Mouse (Mus musculus) midbrain, postnatal 0 days (tissue): ENCODE measurements around the gene Tecta. TPM values are rescaled to one million over a fixed set of nuclear protein-coding genes. Genes with fewer than 3 reads are reported as not detected.

Source experiments
- ATAC-seq: fragments of 200-750 bp; cut with Nextera tagmentation; 2 replicates; pipeline ENCODE4 v1.8.0; 2017; ENCODE audit warnings: moderate number of reproducible peaks, mild to moderate bottlenecking, moderate TSS enrichment, moderate library complexity; ENCODE audit not compliant: low FRiP score
- DNase-seq: peaks from one replicate; pipeline ENCODE4 v3.0.0-alpha.2; 2015; ENCODE audit warnings: low spot score
- H3K27ac ChIP-seq: fragments of 300-500 bp; sonication (generic); 2 replicates; pipeline ENCODE4 v1.5.1; 2014; ENCODE audit warnings: low read depth, mild to moderate bottlenecking, low read length, mixed read lengths
- H3K27me3 ChIP-seq: fragments of 300-500 bp; sonication (generic); 2 replicates; pipeline ENCODE4 v1.6.1; 2014; ENCODE audit warnings: low read length, control low read depth, mixed read lengths; ENCODE audit not compliant: insufficient read depth
- H3K36me3 ChIP-seq: fragments of 300-500 bp; sonication (generic); 2 replicates; pipeline ENCODE4 v1.6.1; 2014; ENCODE audit warnings: low read length, control low read depth, mixed read lengths; ENCODE audit not compliant: insufficient read depth
- H3K4me1 ChIP-seq: fragments of 300-500 bp; sonication (generic); 2 replicates; pipeline ENCODE4 v1.6.1; 2014; ENCODE audit warnings: mild to moderate bottlenecking, control low read depth, antibody characterized with exemption, low read length, mixed read lengths; ENCODE audit not compliant: insufficient read depth
- H3K4me2 ChIP-seq: fragments of 300-500 bp; sonication (generic); 2 replicates; pipeline ENCODE4 v1.6.1; 2014; ENCODE audit warnings: low read depth, mild to moderate bottlenecking, low read length, mixed read lengths; ENCODE audit not compliant: poor library complexity, severe bottlenecking
- H3K4me3 ChIP-seq: fragments of 300-500 bp; sonication (generic); 2 replicates; pipeline ENCODE4 v1.5.1; 2014; ENCODE audit warnings: low read depth, mild to moderate bottlenecking, low read length, moderate library complexity
- H3K9ac ChIP-seq: fragments of 300-500 bp; sonication (generic); replicated peaks from 2 replicates; pipeline ENCODE4 v1.6.1; 2014; ENCODE audit warnings: mild to moderate bottlenecking, low read length, moderate library complexity, mixed read lengths; ENCODE audit not compliant: poor library complexity, severe bottlenecking
- H3K9me3 ChIP-seq: fragments of 300-500 bp; sonication (generic); 2 replicates; pipeline ENCODE4 v1.6.1; 2016; ENCODE audit warnings: low read length, control low read depth
- CTCF ChIP-seq: IDR thresholded peaks from 2 replicates; pipeline ENCODE4 v1.5.1; 2016; ENCODE audit warnings: antibody characterized with exemption, mild to moderate bottlenecking
- WGBS: fragments of 180-500 bp; shearing (Covaris S2); extraction: QIAGEN DNeasy Blood & Tissue Kit; methylation state at CpG from one replicate; pipeline ENCODE4 v1.1.7; 2014; 5-methylcytosine and 5-hydroxymethylcytosine counted together
- polyA plus RNA-seq: library from polyadenylated mRNA; unstranded; fragments of >200 nt; fragmentation: Nextera tagmentation; extraction: Ambion mirVana; gene quantifications from 2 replicates; pipeline ENCODE4 v1.2.1, GENCODE M21; 2015
- total RNA-seq: library from RNA; depleted of rRNA; stranded (reverse); fragments of >200 nt; gene quantifications from 2 replicates; pipeline ENCODE4 v1.2.3, GENCODE M21; 2014

Tecta gene
- total and polyA plus RNA-seq, 2 experiments from 2014 or later, result 0.33 to 0.84 TPM

DNA sequence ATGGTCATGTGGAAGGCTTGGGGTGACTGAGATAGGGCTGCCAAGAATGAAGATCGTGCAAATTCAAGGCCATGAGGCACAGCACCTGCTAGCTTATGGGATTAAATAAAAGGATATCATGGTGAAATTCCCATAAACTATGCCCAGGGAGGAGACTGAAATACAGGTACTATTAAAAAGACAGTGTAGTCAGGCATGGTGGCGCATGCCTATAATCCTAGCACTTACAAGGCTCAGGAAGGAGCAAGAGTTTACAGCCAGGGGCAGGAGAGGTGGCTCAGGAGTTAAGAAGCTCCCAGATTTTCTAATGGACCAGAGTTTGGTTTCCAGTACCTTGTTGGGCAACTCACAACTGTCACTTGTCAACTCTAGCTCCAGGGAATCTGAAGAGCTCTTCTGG is 31.9 kb upstream of the Tecta start:
- Histone ChIP-seq H3K9me3 (no peaks in the 10 kb centered on the region), H3K27me3 (no peaks in the 10 kb centered on the region), H3K36me3 (peaks cover 37% of the 10 kb centered on the region), H3K4me3 (no peak overlapping the region), H3K4me2 (no peak overlapping the region), H3K27ac (no peak overlapping the region), H3K4me1 (no peaks in the 10 kb centered on the region), H3K9ac (no peak overlapping the region)
- no peak for DNase-seq
- TF ChIP-seq CTCF, result no peak
- 73% methylated on average over 2 of the region's 2 CpGs for WGBS
- no peak for ATAC-seq

DNA sequence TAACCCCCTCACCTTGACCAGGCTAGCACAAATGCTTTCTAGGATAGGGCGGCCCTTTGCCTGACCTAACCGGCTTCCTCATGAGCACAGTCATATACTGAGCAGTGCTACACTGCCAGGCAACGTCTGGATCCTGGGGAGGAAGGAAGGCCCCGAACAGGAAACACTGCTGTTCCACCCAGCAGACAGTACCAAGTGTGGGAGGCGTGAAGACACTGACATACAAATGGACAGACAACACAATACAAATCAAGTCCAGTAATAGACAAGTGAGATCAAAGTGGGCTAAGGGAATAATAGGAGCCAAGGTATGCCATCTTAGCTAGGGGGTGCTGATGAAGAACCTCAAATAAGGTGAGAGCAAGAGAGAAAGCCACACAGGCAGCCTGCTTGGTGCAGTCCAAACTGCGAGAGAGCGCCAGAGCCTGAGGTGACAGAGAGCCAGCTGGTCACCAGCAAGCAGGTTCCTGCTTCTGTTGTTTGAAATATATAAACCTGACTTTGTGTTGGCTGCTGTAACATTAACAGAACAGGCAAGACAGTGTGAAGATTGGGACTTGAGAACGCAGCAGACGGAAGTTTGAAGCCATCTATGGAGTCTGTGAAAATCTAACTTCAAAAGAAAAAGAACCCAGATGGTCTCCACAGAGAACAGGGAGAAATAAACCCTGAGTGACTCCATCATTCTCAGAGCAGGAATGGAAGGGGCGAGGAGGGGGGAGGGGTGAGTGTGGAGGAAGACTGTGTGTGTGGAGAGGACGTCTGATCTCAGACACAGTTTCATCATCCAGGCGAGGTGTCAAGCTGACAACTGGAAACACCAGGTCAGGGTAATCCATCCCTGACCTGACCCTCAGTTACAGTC is 28.6 kb upstream of the Tecta start:
- 76% methylated on average over 12 of the region's 12 CpGs for WGBS
- Histone ChIP-seq H3K36me3 (peaks cover 31% of the 10 kb centered on the region), H3K27ac (peak overlapping the region; percentile 26; the same call in 1 of the 2 replicates)

DNA sequence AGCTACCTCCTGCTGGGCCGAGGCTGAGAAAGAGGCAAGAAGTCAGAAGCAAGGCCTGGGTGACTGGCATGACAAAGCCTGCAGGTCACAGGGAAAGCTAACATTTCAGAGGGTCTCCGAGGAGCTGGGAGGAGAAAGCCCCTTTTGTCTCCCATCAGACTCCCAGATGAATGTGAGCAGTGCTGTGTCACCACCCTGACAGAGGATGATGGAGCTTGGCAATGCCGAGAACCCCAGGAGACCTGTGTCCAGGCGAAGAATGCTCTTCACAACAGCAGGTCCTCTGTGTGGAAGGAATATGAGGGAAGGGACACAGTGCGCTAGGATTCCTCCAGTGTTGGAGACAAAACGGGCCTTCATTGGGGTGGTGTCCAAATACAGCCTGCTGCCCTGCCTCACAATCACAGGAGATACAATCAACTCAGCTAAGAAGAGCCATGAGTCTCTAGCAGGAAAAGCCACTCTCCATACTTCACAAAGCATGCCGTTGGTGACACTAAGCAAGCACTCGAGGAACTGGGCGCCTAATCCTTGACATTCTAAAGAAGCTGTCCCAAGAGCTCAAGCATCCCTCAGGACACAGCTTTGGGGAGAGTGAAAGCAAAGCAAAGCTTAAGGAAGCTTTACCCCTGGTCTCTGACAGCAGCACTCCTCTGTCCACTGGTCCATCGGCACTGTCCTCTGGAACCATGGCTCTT is 27.1 kb upstream of the Tecta start:
- no peak for TF ChIP-seq CTCF
- H3K27ac ChIP-seq, result no peak overlapping the region
- peaks cover 31% of the 10 kb centered on the region for H3K36me3 ChIP-seq
- H3K4me2 ChIP-seq, result no peak overlapping the region
- H3K9ac ChIP-seq, result no peak overlapping the region
- H3K27me3 ChIP-seq, result no peaks in the 10 kb centered on the region
- 32% methylated on average over 10 of the region's 10 CpGs for WGBS
- ATAC-seq (0 out of 2 replicates have a peak, but pooled peaks have one; percentile 41), DNase-seq (peak; percentile 57)
- H3K9me3 ChIP-seq, result no peaks in the 10 kb centered on the region
- H3K4me3 ChIP-seq, result no peak overlapping the region
- H3K4me1 ChIP-seq, result no peaks in the 10 kb centered on the region

More for the DNA sequence above, 28.6 kb upstream of the Tecta start:
- no peak overlapping the region for H3K4me2 ChIP-seq
- H3K9me3 ChIP-seq, result no peaks in the 10 kb centered on the region
- no peak overlapping the region for H3K4me3 ChIP-seq
- H3K9ac ChIP-seq, result no peak overlapping the region
- no peaks in the 10 kb centered on the region for H3K27me3 ChIP-seq
- ATAC-seq (peak; percentile 34; the same call in 1 of the 2 replicates), DNase-seq (no peak)
- TF ChIP-seq CTCF, result no peak
- no peaks in the 10 kb centered on the region for H3K4me1 ChIP-seq

DNA sequence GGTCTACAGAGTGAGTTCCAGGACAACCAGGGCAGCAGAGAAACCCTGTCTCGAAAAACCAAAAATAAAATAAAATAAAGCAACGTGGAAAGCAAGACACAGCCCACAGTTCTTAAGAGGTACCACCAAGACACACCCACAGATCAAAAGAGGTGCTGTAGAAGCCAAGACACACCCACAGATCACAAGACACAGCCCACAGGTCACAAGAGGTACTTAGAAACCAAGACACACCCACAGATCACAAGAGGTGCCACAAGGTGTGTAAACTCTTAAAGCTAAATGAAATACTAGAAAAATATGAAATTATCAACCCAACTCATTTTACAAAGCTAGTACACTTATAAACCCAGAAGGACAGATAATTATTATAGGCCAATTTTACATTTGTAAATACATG is 23.9 kb upstream of the Tecta start:
- no peaks in the 10 kb centered on the region; the same call in 1 of the 2 replicates for H3K4me1 ChIP-seq
- TF ChIP-seq CTCF, result no peak
- no peaks in the 10 kb centered on the region for H3K9me3 ChIP-seq
- WGBS, result 97% methylated on average over 2 of the region's 2 CpGs
- peaks cover 11% of the 10 kb centered on the region; the same call in 1 of the 2 replicates for H3K36me3 ChIP-seq
- no peak for ATAC-seq
- H3K27ac ChIP-seq, result no peak overlapping the region
- no peak overlapping the region for H3K9ac ChIP-seq
- no peak overlapping the region for H3K4me2 ChIP-seq
- H3K27me3 ChIP-seq, result no peaks in the 10 kb centered on the region
- no peak for DNase-seq
- H3K4me3 ChIP-seq, result no peak overlapping the region

DNA sequence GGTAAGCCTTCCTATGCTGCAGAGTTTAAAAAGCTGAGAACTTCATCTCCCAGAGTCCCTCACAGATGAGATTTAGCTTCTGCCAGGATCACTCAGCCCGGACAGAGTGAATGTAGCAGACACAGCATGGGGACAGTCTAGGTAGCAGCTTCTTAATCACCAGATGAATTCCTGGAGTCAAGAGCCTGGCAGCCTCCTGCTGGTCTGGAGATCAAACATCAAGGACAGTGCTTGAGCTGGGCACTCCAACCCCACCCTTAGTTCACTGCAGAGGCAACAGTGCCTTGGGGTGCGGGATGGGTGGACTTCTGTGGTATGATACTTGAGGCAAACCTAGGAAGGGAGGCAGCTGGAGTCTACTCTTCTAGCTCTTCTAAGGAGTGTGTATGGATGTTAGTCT is 20.0 kb upstream of the Tecta start:
- Histone ChIP-seq H3K27me3 (no peaks in the 10 kb centered on the region), H3K9ac (no peak overlapping the region), H3K27ac (no peak overlapping the region), H3K9me3 (no peaks in the 10 kb centered on the region), H3K4me2 (no peak overlapping the region), H3K4me1 (no peaks in the 10 kb centered on the region; the same call in 1 of the 2 replicates), H3K4me3 (no peak overlapping the region), H3K36me3 (peaks cover 8% of the 10 kb centered on the region)
- DNase-seq, result no peak
- no peak for TF ChIP-seq CTCF
- 69% methylated on average over 2 of the region's 2 CpGs for WGBS
- no peak for ATAC-seq

DNA sequence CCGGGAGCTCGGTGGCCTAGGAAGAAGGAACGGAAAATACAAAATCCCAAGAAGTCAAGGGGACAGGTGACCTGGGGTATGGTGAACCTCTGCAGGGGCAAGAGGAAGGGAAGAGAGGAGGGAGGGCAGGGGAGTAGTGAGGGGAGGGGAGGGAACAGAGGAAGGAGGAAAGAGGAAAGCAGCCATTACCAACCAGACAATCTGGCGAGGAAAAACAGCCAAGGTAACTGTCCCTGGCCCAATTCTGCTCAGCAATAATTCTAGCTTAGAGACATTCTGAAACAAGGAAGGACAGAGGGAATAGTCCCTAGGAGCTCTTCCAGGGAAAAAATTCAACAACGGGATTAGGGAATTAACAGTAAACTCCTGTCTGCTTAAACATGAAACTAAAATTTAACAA is 19.1 kb upstream of the Tecta start:
- ATAC-seq, result no peak
- H3K4me2 ChIP-seq, result no peak overlapping the region
- peaks cover 9% of the 10 kb centered on the region for H3K36me3 ChIP-seq
- H3K4me1 ChIP-seq, result no peaks in the 10 kb centered on the region; the same call in 1 of the 2 replicates
- no peak overlapping the region for H3K9ac ChIP-seq
- H3K27me3 ChIP-seq, result no peaks in the 10 kb centered on the region
- no peak overlapping the region for H3K4me3 ChIP-seq
- 93% methylated on average over 5 of the region's 5 CpGs for WGBS
- no peak overlapping the region for H3K27ac ChIP-seq
- H3K9me3 ChIP-seq, result no peaks in the 10 kb centered on the region
- DNase-seq, result no peak
- no peak for TF ChIP-seq CTCF
